Mouse (Mus musculus) olfactory bulb, adult 2 months (tissue): ENCODE data around the gene Cpm.

Experiments
- CTCF ChIP-seq: fragments of 200-500 bp; IDR thresholded peaks from 2 replicates; pipeline ENCODE4 v1.5.1; 2012; ENCODE audit warnings: low read depth, mild to moderate bottlenecking, low read length, moderate library complexity; ENCODE audit not compliant: insufficient read depth
- POLR2A ChIP-seq: fragments of 200-500 bp; IDR thresholded peaks from 2 replicates; pipeline ENCODE4 v1.6.1; 2012; ENCODE audit warnings: mild to moderate bottlenecking, low read depth, low read length, moderate library complexity; ENCODE audit not compliant: insufficient read depth

GRCm38 (mm10) chr10:117690770-117691296 lies 61.5 kb downstream of the Cpm start:
- no peak for TF ChIP-seq POLR2A
- no peak for TF ChIP-seq CTCF
